Mouse (Mus musculus): ENCODE measurements at regions not wholly inside any gene's neighbourhood (a gene's known extent, or its start where the extent isn't known, plus 50 kb on each side); places are given as distances from the start of the nearest gene placed in this dataset.

DNA sequence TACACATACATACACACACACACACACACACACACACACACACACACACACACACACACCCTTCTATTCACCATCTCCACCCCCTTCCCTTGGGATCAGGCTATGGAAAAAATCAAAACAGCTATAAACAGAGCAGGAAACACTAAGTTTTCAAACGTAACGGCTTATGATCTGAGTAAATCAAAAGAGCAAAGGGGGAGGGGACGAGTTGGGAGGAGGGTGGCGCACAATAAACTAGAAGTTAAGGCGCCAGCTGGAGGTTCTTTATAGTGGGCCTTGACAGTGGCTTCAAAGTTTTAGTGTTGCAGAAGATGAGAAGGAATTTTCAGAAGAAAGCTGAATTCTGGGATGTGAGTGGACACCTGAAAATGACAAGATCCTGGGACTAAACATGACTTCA lies 116.4 kb upstream of the Sash1 start:
- no peak for ATAC-seq (ENCODE audit: borderline replicate concordance, extremely low read depth, low FRiP score, low TSS enrichment)
- Histone ChIP-seq H3K9ac (no peak overlapping the region), H3K4me1 (peaks cover 28% of the 10 kb centered on the region), H3K4me2 (no peak overlapping the region), H3K27ac (no peak overlapping the region), H3K9me3 (no peaks in the 10 kb centered on the region), H3K36me3 (no peaks in the 10 kb centered on the region), H3K4me3 (no peak overlapping the region), H3K27me3 (no peaks in the 10 kb centered on the region)
- 54% methylated on average over 5 of the region's 5 CpGs for WGBS

DNA sequence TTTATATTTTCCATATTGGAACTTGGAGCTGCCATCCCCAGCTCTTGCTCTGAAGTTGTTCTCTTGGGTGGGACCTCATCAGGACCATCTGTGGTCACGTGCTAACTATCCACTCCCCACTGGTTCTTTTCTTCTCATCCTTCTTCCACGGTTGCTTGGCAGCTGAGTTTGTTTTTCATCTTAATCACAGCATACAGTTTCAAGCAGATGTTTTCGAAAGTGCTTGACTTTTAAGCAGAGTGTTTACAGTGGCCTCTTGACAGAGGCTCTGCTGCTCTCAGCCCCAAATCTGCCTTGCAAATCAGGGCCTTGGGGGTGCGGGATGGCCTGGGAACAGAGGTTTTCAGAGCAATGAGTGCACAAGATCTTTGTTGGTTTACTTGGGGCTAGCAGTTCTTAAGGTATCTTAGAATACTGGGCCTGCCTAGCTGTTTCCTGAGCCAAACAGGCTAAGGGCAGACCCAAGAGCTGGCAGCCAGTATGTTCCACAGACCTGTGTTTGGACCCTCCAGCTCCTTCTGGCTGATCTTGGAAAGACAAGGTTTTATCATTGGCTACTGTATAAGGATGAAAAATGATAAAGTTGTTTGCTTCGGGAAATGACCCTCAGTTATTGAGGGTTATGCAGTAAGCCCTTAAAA lies 113.0 kb upstream of the Sash1 start:
- no peaks in the 10 kb centered on the region for H3K9me3 ChIP-seq
- WGBS = 15% methylated on average over 5 of the region's 5 CpGs
- no peaks in the 10 kb centered on the region for H3K36me3 ChIP-seq
- peak; percentile 86 for ATAC-seq (ENCODE audit: borderline replicate concordance, extremely low read depth, low FRiP score, low TSS enrichment)
- H3K27me3 ChIP-seq = no peaks in the 10 kb centered on the region
- H3K4me3 ChIP-seq = no peak overlapping the region
- no peak overlapping the region for H3K4me2 ChIP-seq
- H3K4me1 ChIP-seq = peaks cover 23% of the 10 kb centered on the region
- H3K27ac ChIP-seq = peak overlapping the region; percentile 69
- H3K9ac ChIP-seq = no peak overlapping the region

DNA sequence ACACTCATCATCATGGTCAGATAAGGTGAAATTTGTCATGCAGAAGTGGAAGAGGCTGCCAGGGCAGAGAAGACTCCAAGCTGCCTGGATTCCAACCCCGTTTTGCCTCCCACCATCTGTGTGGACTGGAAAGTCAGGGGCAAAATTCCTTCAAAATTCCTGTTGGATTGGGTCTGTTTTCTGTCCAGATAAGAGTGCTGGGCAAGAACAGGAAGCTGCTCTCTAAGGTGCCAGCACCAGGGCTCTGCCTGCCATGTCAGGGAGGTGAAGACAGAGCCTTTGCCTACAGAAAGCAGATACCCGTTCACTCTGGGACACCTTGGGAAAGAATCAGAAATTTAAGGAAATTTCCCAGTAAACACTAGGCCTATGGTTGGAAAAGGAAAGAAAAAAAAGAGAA lies 112.5 kb upstream of the Sash1 start:
- Histone ChIP-seq H3K27ac (peak overlapping the region; percentile 69), H3K4me3 (no peak overlapping the region), H3K4me2 (no peak overlapping the region), H3K9me3 (no peaks in the 10 kb centered on the region), H3K4me1 (peaks cover 23% of the 10 kb centered on the region), H3K36me3 (no peaks in the 10 kb centered on the region), H3K9ac (no peak overlapping the region), H3K27me3 (no peaks in the 10 kb centered on the region)
- peak; percentile 17; the same call in 1 of the 2 replicates for ATAC-seq (ENCODE audit: borderline replicate concordance, extremely low read depth, low FRiP score, low TSS enrichment)
- WGBS = 15% methylated on average over 2 of the region's 2 CpGs

DNA sequence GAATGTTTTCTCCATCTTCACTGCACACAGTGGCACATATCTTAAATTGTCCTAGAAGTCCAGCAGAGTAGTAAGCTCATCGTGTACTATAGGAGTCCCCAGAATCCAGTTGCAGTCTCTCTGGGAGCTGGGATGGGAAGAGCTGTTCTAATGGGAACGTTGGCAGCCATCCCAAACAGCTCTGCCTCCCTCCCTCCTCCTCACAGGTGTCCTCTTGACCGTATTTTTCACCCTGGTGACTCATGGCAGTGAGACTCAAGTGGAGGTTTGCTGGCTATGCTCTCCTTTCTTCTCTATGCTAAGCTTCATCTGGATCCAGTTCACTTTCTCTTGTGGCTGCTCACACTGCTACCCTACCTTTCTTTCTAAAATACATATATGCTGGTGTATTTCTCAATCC lies 109.2 kb upstream of the Sash1 start:
- peaks cover 23% of the 10 kb centered on the region for H3K4me1 ChIP-seq
- H3K4me3 ChIP-seq = no peak overlapping the region
- no peak overlapping the region for H3K4me2 ChIP-seq
- no peak for ATAC-seq (ENCODE audit: borderline replicate concordance, extremely low read depth, low FRiP score, low TSS enrichment)
- H3K27ac ChIP-seq = no peak overlapping the region
- 18% methylated on average over 3 of the region's 3 CpGs for WGBS
- H3K27me3 ChIP-seq = no peaks in the 10 kb centered on the region
- H3K9me3 ChIP-seq = no peaks in the 10 kb centered on the region
- H3K36me3 ChIP-seq = no peaks in the 10 kb centered on the region
- H3K9ac ChIP-seq = no peak overlapping the region

DNA sequence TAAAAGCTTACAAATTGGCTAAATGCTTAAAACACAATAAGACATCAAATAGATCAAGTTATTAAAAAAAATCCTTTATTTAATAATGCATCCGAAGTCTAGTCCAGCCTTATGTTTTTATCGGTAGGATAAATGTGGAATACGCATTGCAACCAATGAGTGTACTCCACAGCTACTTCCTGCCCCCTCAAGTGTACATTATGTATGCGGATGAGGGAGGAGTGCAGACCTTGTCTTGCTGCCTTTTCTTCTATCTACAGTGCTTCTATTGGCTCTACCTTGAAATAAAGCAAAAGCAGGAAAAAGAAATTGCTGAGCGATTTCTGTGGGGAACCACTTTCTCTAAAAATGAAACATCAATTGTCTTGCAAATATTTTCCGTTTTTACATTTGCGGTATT lies 100.5 kb upstream of the Sash1 start:
- WGBS = 86% methylated on average over 7 of the region's 7 CpGs
- no peak overlapping the region for H3K4me2 ChIP-seq
- no peaks in the 10 kb centered on the region for H3K4me1 ChIP-seq
- H3K4me3 ChIP-seq = no peak overlapping the region
- no peak overlapping the region for H3K27ac ChIP-seq
- no peaks in the 10 kb centered on the region for H3K9me3 ChIP-seq
- ATAC-seq (ENCODE audit: borderline replicate concordance, extremely low read depth, low FRiP score, low TSS enrichment) = no peak
- no peak overlapping the region for H3K9ac ChIP-seq
- no peaks in the 10 kb centered on the region for H3K27me3 ChIP-seq
- H3K36me3 ChIP-seq = no peaks in the 10 kb centered on the region

DNA sequence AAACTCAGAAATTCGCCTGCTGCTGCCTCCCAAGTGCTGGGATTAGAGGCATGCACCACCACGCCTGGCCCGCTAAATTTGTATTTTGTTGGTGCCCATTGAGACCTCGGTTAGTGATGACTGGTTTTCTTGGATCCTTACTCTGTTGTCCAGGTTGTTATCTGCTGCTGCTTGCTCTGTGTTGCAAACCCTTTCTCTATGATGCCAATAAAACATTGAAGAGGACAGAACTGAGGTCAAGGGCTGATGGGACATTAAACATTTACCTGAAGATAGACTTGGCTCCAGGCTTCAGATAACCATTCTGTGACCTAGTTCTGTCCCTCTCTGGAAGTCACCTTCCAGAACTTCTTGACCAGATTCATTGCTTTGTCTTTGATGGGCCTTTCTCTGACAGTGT lies 97.5 kb upstream of the Sash1 start:
- Histone ChIP-seq H3K4me3 (no peak overlapping the region), H3K4me2 (no peak overlapping the region), H3K27ac (no peak overlapping the region), H3K36me3 (no peaks in the 10 kb centered on the region), H3K27me3 (no peaks in the 10 kb centered on the region), H3K9ac (no peak overlapping the region), H3K9me3 (no peaks in the 10 kb centered on the region), H3K4me1 (no peaks in the 10 kb centered on the region)
- ATAC-seq (ENCODE audit: borderline replicate concordance, extremely low read depth, low FRiP score, low TSS enrichment) = no peak
- 78% methylated on average over 4 of the region's 4 CpGs for WGBS

DNA sequence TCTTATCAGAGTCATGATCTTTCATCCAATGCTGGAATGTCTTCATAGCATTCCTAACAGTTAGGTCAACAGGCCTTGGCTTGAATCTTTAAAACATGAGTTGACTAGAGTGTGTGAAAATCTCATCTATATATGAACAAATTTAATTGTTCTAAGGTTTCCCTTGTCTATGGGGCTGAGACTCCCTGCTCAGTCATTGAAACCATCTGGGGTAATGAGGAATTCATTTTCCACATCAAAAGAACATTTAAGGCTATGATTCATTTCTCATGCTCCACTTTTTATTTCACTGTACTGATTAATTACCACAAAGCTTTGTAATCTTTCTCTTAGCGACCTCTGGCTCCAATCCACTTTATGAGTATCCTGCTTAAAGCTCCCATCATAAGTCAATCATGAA lies 94.7 kb upstream of the Sash1 start:
- Histone ChIP-seq H3K4me1 (no peaks in the 10 kb centered on the region), H3K27me3 (no peaks in the 10 kb centered on the region), H3K36me3 (no peaks in the 10 kb centered on the region), H3K9ac (no peak overlapping the region), H3K9me3 (no peaks in the 10 kb centered on the region), H3K27ac (no peak overlapping the region), H3K4me3 (no peak overlapping the region), H3K4me2 (no peak overlapping the region)
- 74% methylated on average over 1 of the region's 1 CpGs for WGBS
- no peak for ATAC-seq (ENCODE audit: borderline replicate concordance, extremely low read depth, low FRiP score, low TSS enrichment)

DNA sequence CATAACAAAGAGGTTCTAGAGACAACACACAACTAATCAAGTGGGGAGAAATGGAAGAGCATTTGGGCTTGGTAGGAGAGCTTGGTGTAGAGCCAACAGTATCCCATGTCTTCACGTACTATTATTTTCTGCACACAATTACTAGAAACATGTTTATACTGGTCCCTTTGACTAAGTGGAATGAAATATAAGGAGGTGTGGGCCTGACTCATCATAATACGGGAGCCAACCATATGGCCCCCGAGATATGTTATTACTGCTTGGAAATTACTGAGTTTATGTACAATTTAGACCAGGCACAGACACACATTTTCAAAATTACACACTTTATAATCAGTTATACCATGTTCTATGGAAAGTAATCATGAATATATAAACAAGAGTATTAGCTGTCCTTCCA lies 92.7 kb upstream of the Sash1 start:
- Histone ChIP-seq H3K36me3 (no peaks in the 10 kb centered on the region), H3K27me3 (no peaks in the 10 kb centered on the region), H3K27ac (no peak overlapping the region), H3K4me2 (no peak overlapping the region), H3K9me3 (no peaks in the 10 kb centered on the region), H3K4me3 (no peak overlapping the region), H3K9ac (no peak overlapping the region), H3K4me1 (peaks cover 3% of the 10 kb centered on the region; the same call in 1 of the 2 replicates)
- no peak for ATAC-seq (ENCODE audit: borderline replicate concordance, extremely low read depth, low FRiP score, low TSS enrichment)
- WGBS = 89% methylated on average over 3 of the region's 3 CpGs

DNA sequence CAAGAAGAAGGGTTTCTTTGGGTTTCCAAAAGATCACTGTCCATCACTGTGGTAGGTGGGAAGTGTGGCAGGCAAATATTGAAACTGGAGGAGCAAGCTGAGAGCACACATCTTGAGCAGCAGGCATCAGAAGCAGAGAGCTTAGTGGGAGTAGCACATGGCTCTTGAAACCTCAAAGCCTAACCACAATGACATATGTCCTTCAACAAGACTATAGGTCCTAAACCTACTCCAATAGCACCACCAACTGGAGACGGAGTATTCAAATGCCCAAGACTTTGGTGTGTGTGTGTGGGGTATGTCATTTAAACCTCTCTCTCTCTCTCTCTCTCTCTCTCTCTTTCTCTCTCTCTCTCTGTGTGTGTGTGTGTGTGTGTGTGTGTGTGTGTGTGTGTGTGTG lies 88.1 kb upstream of the Sash1 start:
- 43% methylated on average over 1 of the region's 1 CpGs for WGBS
- ATAC-seq (ENCODE audit: borderline replicate concordance, extremely low read depth, low FRiP score, low TSS enrichment) = peak; percentile 27; the same call in 1 of the 2 replicates
- no peak overlapping the region for H3K27ac ChIP-seq

DNA sequence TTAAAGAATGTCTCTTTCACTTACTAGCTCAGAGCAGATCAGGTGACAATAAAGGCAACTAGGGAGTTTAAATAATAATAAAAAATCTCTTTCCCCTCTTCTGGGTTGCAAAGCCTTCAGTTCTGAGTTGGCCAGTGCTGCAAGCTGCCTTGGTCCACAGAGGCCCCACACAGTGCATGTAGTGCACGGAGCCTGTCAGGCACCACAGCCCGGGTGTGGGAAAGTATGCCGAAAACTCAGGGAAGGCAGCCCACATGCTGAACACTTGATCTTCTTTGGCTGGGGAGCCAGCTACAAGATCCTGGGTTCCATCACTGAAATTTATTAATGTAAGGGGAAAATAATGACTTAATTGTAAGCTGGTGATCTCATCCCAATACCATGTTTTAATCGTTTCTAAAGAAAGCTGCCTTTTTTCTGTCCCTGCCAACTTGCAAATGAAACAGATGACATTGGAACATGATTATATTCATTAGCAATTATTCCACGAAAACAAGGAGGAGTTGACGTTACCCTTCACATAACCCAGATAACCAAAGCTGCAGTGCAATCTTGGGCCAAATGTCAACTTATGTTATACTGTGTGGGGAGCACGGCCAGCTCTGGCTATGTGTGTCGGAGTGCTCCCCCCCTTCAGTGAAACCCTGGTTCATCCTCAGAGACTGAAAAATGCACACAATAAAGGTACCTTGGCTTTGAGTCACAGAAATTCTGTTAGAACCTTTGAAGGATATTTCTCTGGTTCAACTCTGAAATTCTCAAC lies 87.1 kb upstream of the Sash1 start:
- Histone ChIP-seq H3K4me3 (no peak overlapping the region), H3K27ac (no peak overlapping the region), H3K9me3 (no peaks in the 10 kb centered on the region), H3K36me3 (no peaks in the 10 kb centered on the region), H3K4me1 (peaks cover 25% of the 10 kb centered on the region), H3K27me3 (no peaks in the 10 kb centered on the region), H3K4me2 (no peak overlapping the region), H3K9ac (no peak overlapping the region)
- WGBS = 40% methylated on average over 8 of the region's 8 CpGs
- ATAC-seq (ENCODE audit: borderline replicate concordance, extremely low read depth, low FRiP score, low TSS enrichment) = no peak

More for the DNA sequence above, 88.1 kb upstream of the Sash1 start:
- no peaks in the 10 kb centered on the region for H3K36me3 ChIP-seq
- no peaks in the 10 kb centered on the region for H3K27me3 ChIP-seq
- H3K4me3 ChIP-seq = no peak overlapping the region
- H3K4me1 ChIP-seq = peaks cover 16% of the 10 kb centered on the region
- no peak overlapping the region for H3K4me2 ChIP-seq
- no peaks in the 10 kb centered on the region for H3K9me3 ChIP-seq
- H3K9ac ChIP-seq = no peak overlapping the region

DNA sequence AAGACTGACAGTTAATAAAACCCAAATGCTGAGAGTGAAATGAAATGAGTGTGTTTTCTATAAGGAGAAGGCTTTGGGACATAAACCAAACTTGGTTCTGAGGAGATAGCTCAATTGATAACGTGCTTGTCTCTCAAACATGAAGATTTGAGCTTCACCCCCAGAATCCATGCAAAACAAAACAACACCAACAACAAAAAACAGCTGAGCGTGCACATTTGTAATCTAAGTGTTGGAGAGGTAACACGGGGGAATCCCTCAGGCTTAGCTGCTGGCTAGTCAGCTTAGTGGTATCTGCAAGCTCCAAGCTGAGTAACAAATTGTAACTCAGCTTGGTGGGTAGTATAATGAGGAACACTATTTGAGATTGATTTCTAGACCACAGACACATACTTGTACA lies 84.9 kb upstream of the Sash1 start:
- H3K4me3 ChIP-seq = no peak overlapping the region
- WGBS = 82% methylated on average over 3 of the region's 3 CpGs
- H3K4me2 ChIP-seq = no peak overlapping the region
- no peaks in the 10 kb centered on the region for H3K36me3 ChIP-seq
- H3K27ac ChIP-seq = no peak overlapping the region
- H3K27me3 ChIP-seq = no peaks in the 10 kb centered on the region
- H3K9me3 ChIP-seq = no peaks in the 10 kb centered on the region
- peaks cover 26% of the 10 kb centered on the region for H3K4me1 ChIP-seq
- H3K9ac ChIP-seq = no peak overlapping the region
- ATAC-seq (ENCODE audit: borderline replicate concordance, extremely low read depth, low FRiP score, low TSS enrichment) = no peak

DNA sequence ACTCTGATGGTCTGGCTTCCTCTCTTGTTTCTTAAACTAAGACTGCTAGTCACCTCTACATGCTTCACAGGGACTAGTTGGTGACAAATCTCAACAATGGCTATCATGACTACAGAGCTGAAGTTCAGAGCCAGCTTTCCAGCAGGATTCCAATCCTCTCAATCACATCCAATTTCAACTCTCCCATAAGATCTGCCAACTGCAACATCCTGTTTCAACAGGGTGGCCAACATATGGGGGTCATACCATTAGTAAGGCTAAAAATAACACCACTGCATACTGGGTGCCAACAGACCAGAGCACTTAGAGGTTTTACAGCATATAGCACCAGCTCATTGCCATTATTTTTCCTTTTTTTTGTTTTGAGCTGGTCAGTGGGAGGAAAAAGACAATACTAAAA lies 83.7 kb upstream of the Sash1 start:
- Histone ChIP-seq H3K27ac (peak overlapping the region; percentile 17; the same call in 1 of the 2 replicates), H3K27me3 (no peaks in the 10 kb centered on the region), H3K4me2 (no peak overlapping the region), H3K9me3 (no peaks in the 10 kb centered on the region), H3K4me1 (peaks cover 26% of the 10 kb centered on the region), H3K4me3 (no peak overlapping the region), H3K9ac (no peak overlapping the region), H3K36me3 (no peaks in the 10 kb centered on the region)
- ATAC-seq (ENCODE audit: borderline replicate concordance, extremely low read depth, low FRiP score, low TSS enrichment) = peak; percentile 31; the same call in 1 of the 2 replicates
